Mouse (Mus musculus): ENCODE measurements around the gene Glyatl3. TPM values are rescaled to one million over a fixed set of nuclear protein-coding genes. Genes with fewer than 3 reads are reported as not detected.

The Glyatl3 gene
- polyA plus RNA-seq (2017; shearing (Covaris generic)): not detected

GRCm38 (mm10) chr17:40914250-40914649 lies at the start of gene Glyatl3:
TSS of gene Glyatl3 (minus strand) at chr17:40914350.

GRCm38 (mm10) chr17:40934420-40935231 lies 20.5 kb upstream of the Glyatl3 start, which contains the start of the genes Mut and Cenpq:
TSS of gene Mut (plus strand) at chr17:40934685.
TSS of gene Cenpq (minus strand) at chr17:40935047.

GRCm38 (mm10) chr17:40879924-40880691 lies 34.0 kb downstream of the Glyatl3 start, which contains the start of gene 9130008F23Rik:
TSS of gene 9130008F23Rik (minus strand) at chr17:40880559.

Other genes with a start within 250 kb of the Glyatl3 start
- not detected for gene Esp1, start 187.2 kb downstream of the Glyatl3 start, polyA plus RNA-seq (2017; shearing (Covaris generic))
- not detected for gene Crisp2, start 107.3 kb downstream of the Glyatl3 start, polyA plus RNA-seq (2017; shearing (Covaris generic))
- not detected for gene Rhag, start 103.2 kb downstream of the Glyatl3 start, polyA plus RNA-seq (2017; shearing (Covaris generic))
- not detected for gene 9130008F23Rik, start 33.8 kb downstream of the Glyatl3 start, polyA plus RNA-seq (2017; shearing (Covaris generic))
- 17.7 TPM for gene Mut, start 20.3 kb upstream of the Glyatl3 start, polyA plus RNA-seq (2017; shearing (Covaris generic))
- 35.8 TPM for gene Cenpq, start 20.7 kb upstream of the Glyatl3 start, polyA plus RNA-seq (2017; shearing (Covaris generic))

Data from effector memory CD4-positive, alpha-beta T cell, adult 5 months (primary cell).